Mouse (Mus musculus) liver, embryonic 11.5 days (tissue): ENCODE measurements at regions not wholly inside any gene's neighbourhood (a gene's known extent, or its start where the extent isn't known, plus 50 kb on each side); places are given as distances from the start of the nearest gene placed in this dataset.

Source experiments
- ATAC-seq: fragments of 200-750 bp; cut with Nextera tagmentation; replicated peaks from 2 replicates; pipeline ENCODE4 v1.8.0; 2017; ENCODE audit warnings: moderate number of reproducible peaks, mild to moderate bottlenecking, moderate TSS enrichment, moderate library complexity; ENCODE audit not compliant: low FRiP score
- DNase-seq: peaks from one replicate; pipeline ENCODE4 v3.0.0-alpha.2; 2017; ENCODE audit warnings: low spot score
- H3K27ac ChIP-seq: fragments of 300-500 bp; sonication (generic); 2 replicates; pipeline ENCODE4 v1.5.1; 2014; ENCODE audit warnings: mild to moderate bottlenecking, low read depth, low read length, control low read depth
- H3K27me3 ChIP-seq: fragments of 300-500 bp; sonication (generic); replicated peaks from 2 replicates; pipeline ENCODE4 v1.6.1; 2014; ENCODE audit warnings: low read length, mixed read lengths; ENCODE audit not compliant: control insufficient read depth, insufficient read depth
- H3K36me3 ChIP-seq: fragments of 300-500 bp; sonication (generic); 2 replicates; pipeline ENCODE4 v1.6.1; 2014; ENCODE audit warnings: mild to moderate bottlenecking, low read length, moderate library complexity, mixed read lengths; ENCODE audit not compliant: control insufficient read depth, insufficient read depth
- H3K4me1 ChIP-seq: fragments of 300-500 bp; sonication (generic); replicated peaks from 2 replicates; pipeline ENCODE4 v1.6.1; 2014; ENCODE audit warnings: low read length, mixed read lengths; ENCODE audit not compliant: control insufficient read depth, insufficient read depth
- H3K4me2 ChIP-seq: fragments of 300-500 bp; sonication (generic); 2 replicates; pipeline ENCODE4 v1.6.1; 2014; ENCODE audit warnings: mild to moderate bottlenecking, control low read depth, moderate library complexity
- H3K4me3 ChIP-seq: fragments of 300-500 bp; sonication (generic); 2 replicates; pipeline ENCODE4 v1.5.1; 2014; ENCODE audit warnings: low read depth, low read length, control low read depth
- H3K9ac ChIP-seq: fragments of 300-500 bp; sonication (generic); 2 replicates; pipeline ENCODE4 v1.6.1; 2014; ENCODE audit warnings: low read depth, low read length, control low read depth
- H3K9me3 ChIP-seq: fragments of 300-500 bp; sonication (generic); 2 replicates; pipeline ENCODE4 v1.6.1; 2016; ENCODE audit warnings: low read length, inconsistent platforms, mixed read lengths; ENCODE audit not compliant: control insufficient read depth
- WGBS: fragments of 180-500 bp; shearing (Covaris S2); extraction: QIAGEN DNeasy Blood & Tissue Kit; methylation state at CpG from one replicate; pipeline ENCODE4 v1.1.7; 2014; 5-methylcytosine and 5-hydroxymethylcytosine counted together

- DNase-seq, result no peak
- no peaks in the 10 kb centered on the region for H3K4me1 ChIP-seq
- no peak overlapping the region for H3K9ac ChIP-seq
- H3K27ac ChIP-seq, result no peak overlapping the region
- WGBS, result 83% methylated on average over 6 of the region's 6 CpGs
- H3K36me3 ChIP-seq, result no peaks in the 10 kb centered on the region
- no peak for ATAC-seq
- H3K4me2 ChIP-seq, result no peak overlapping the region
- no peak overlapping the region for H3K4me3 ChIP-seq
- H3K27me3 ChIP-seq, result no peaks in the 10 kb centered on the region
- H3K9me3 ChIP-seq, result no peaks in the 10 kb centered on the region
These were observed 394.7 kb downstream of the Atp6ap1l start for GRCm38 (mm10) chr13:90510479-90510878.

GRCm38 (mm10) chr13:90503188-90503587 lies 402.0 kb downstream of the Atp6ap1l start:
- 74% methylated on average over 2 of the region's 2 CpGs for WGBS
- Histone ChIP-seq H3K27ac (no peak overlapping the region), H3K27me3 (no peaks in the 10 kb centered on the region), H3K4me1 (no peaks in the 10 kb centered on the region), H3K9ac (no peak overlapping the region), H3K36me3 (no peaks in the 10 kb centered on the region), H3K4me3 (no peak overlapping the region), H3K9me3 (no peaks in the 10 kb centered on the region), H3K4me2 (no peak overlapping the region)
- DNase-seq (no peak), ATAC-seq (no peak)

- no peaks in the 10 kb centered on the region for H3K9me3 ChIP-seq
- no peak overlapping the region for H3K9ac ChIP-seq
- WGBS, result 90% methylated on average over 1 of the region's 1 CpGs
- H3K36me3 ChIP-seq, result no peaks in the 10 kb centered on the region
- no peak for DNase-seq
- H3K4me2 ChIP-seq, result no peak overlapping the region
- no peak overlapping the region for H3K27ac ChIP-seq
- ATAC-seq, result no peak
- H3K4me3 ChIP-seq, result no peak overlapping the region
- no peaks in the 10 kb centered on the region for H3K27me3 ChIP-seq
- no peaks in the 10 kb centered on the region for H3K4me1 ChIP-seq
These were observed 403.0 kb downstream of the Atp6ap1l start for GRCm38 (mm10) chr13:90502141-90502540.

- 64% methylated on average over 3 of the region's 3 CpGs for WGBS
- Histone ChIP-seq H3K4me2 (no peak overlapping the region), H3K4me1 (no peaks in the 10 kb centered on the region), H3K36me3 (no peaks in the 10 kb centered on the region), H3K9me3 (no peaks in the 10 kb centered on the region), H3K9ac (no peak overlapping the region), H3K27ac (no peak overlapping the region), H3K4me3 (no peak overlapping the region), H3K27me3 (no peaks in the 10 kb centered on the region)
- DNase-seq (no peak), ATAC-seq (no peak)
These were observed 406.2 kb downstream of the Atp6ap1l start for GRCm38 (mm10) chr13:90498978-90499377.

- ATAC-seq (no peak), DNase-seq (no peak)
- H3K4me2 ChIP-seq, result no peak overlapping the region
- no peak overlapping the region for H3K4me3 ChIP-seq
- H3K9ac ChIP-seq, result no peak overlapping the region
- no peaks in the 10 kb centered on the region for H3K27me3 ChIP-seq
- WGBS, result 38% methylated on average over 2 of the region's 2 CpGs
- no peaks in the 10 kb centered on the region for H3K4me1 ChIP-seq
- no peaks in the 10 kb centered on the region for H3K9me3 ChIP-seq
- no peaks in the 10 kb centered on the region for H3K36me3 ChIP-seq
- no peak overlapping the region for H3K27ac ChIP-seq
These were observed 407.6 kb downstream of the Atp6ap1l start for GRCm38 (mm10) chr13:90497573-90497972.

GRCm38 (mm10) chr13:90493696-90494095 lies 404.3 kb upstream of the Xrcc4 start:
- 68% methylated on average over 1 of the region's 1 CpGs for WGBS
- Histone ChIP-seq H3K27ac (no peak overlapping the region), H3K9me3 (no peaks in the 10 kb centered on the region), H3K36me3 (no peaks in the 10 kb centered on the region), H3K4me3 (no peak overlapping the region), H3K4me1 (no peaks in the 10 kb centered on the region), H3K4me2 (no peak overlapping the region), H3K9ac (no peak overlapping the region), H3K27me3 (no peaks in the 10 kb centered on the region)
- ATAC-seq, result no peak
- DNase-seq, result no peak

- Histone ChIP-seq H3K4me3 (no peak overlapping the region), H3K27ac (no peak overlapping the region), H3K36me3 (no peaks in the 10 kb centered on the region), H3K4me2 (no peak overlapping the region), H3K4me1 (no peaks in the 10 kb centered on the region), H3K27me3 (no peaks in the 10 kb centered on the region), H3K9me3 (no peaks in the 10 kb centered on the region), H3K9ac (no peak overlapping the region)
- ATAC-seq, result no peak
- DNase-seq, result no peak
- WGBS, result 53% methylated on average over 8 of the region's 8 CpGs
These were observed 401.9 kb upstream of the Xrcc4 start for GRCm38 (mm10) chr13:90490991-90491951.

- no peak overlapping the region for H3K27ac ChIP-seq
- H3K4me3 ChIP-seq, result no peak overlapping the region
- 85% methylated on average over 4 of the region's 4 CpGs for WGBS
- no peak overlapping the region for H3K9ac ChIP-seq
- H3K27me3 ChIP-seq, result no peaks in the 10 kb centered on the region
- H3K9me3 ChIP-seq, result no peaks in the 10 kb centered on the region
- H3K36me3 ChIP-seq, result no peaks in the 10 kb centered on the region
- ATAC-seq (no peak), DNase-seq (no peak)
- H3K4me1 ChIP-seq, result no peaks in the 10 kb centered on the region
- no peak overlapping the region for H3K4me2 ChIP-seq
These were observed 391.1 kb upstream of the Xrcc4 start for GRCm38 (mm10) chr13:90480484-90480883.

- H3K4me3 ChIP-seq, result no peak overlapping the region
- no peaks in the 10 kb centered on the region for H3K9me3 ChIP-seq
- H3K27ac ChIP-seq, result no peak overlapping the region
- DNase-seq (no peak), ATAC-seq (no peak)
- no peaks in the 10 kb centered on the region for H3K36me3 ChIP-seq
- no peaks in the 10 kb centered on the region for H3K27me3 ChIP-seq
- 84% methylated on average over 2 of the region's 2 CpGs for WGBS
- no peaks in the 10 kb centered on the region for H3K4me1 ChIP-seq
- no peak overlapping the region for H3K4me2 ChIP-seq
- H3K9ac ChIP-seq, result no peak overlapping the region
These were observed 387.5 kb upstream of the Xrcc4 start for GRCm38 (mm10) chr13:90476880-90477279.
